Mouse (Mus musculus) limb, embryonic 11.5 days (tissue): ENCODE measurements around the gene Terb2. TPM values are rescaled to one million over a fixed set of nuclear protein-coding genes. Genes with fewer than 3 reads are reported as not detected.

Experiments
- ATAC-seq: fragments of 200-750 bp; cut with Nextera tagmentation; 2 replicates; pipeline ENCODE4 v1.8.0; 2017; ENCODE audit warnings: low read depth; ENCODE audit not compliant: insufficient number of reproducible peaks, low FRiP score, low TSS enrichment
- DNase-seq: peaks from one replicate; pipeline ENCODE4 v3.0.0-alpha.2; 2015; ENCODE audit warnings: low spot score
- H3K27ac ChIP-seq: fragments of 300-500 bp; sonication (generic); replicated peaks from 2 replicates; pipeline ENCODE4 v1.5.1; 2014; ENCODE audit warnings: low read depth, mild to moderate bottlenecking, low read length
- H3K27me3 ChIP-seq: fragments of 300-500 bp; sonication (generic); 2 replicates; pipeline ENCODE4 v1.6.1; 2014; ENCODE audit warnings: mild to moderate bottlenecking, low read length, mixed read lengths; ENCODE audit not compliant: control insufficient read depth, insufficient read depth
- H3K36me3 ChIP-seq: fragments of 300-500 bp; sonication (generic); 2 replicates; pipeline ENCODE4 v1.6.1; 2014; ENCODE audit warnings: mild to moderate bottlenecking, low read length, moderate library complexity, mixed read lengths; ENCODE audit not compliant: control insufficient read depth, insufficient read depth
- H3K4me1 ChIP-seq: fragments of 300-500 bp; sonication (generic); 2 replicates; pipeline ENCODE4 v1.6.1; 2014; ENCODE audit warnings: low read length, mixed read lengths; ENCODE audit not compliant: control insufficient read depth, insufficient read depth
- H3K4me2 ChIP-seq: fragments of 300-500 bp; sonication (generic); 2 replicates; pipeline ENCODE4 v1.6.1; 2014; ENCODE audit warnings: low read depth, mild to moderate bottlenecking, moderate library complexity; ENCODE audit not compliant: severe bottlenecking
- H3K4me3 ChIP-seq: fragments of 300-500 bp; sonication (generic); 2 replicates; pipeline ENCODE4 v1.5.1; 2014; ENCODE audit warnings: low read depth, low read length
- H3K9ac ChIP-seq: fragments of 300-500 bp; sonication (generic); 2 replicates; pipeline ENCODE4 v1.6.1; 2014; ENCODE audit warnings: mild to moderate bottlenecking, low read length
- H3K9me3 ChIP-seq: fragments of 300-500 bp; sonication (generic); 2 replicates; pipeline ENCODE4 v1.6.1; 2016; ENCODE audit warnings: low read length; ENCODE audit not compliant: control insufficient read depth
- WGBS: fragments of 180-500 bp; shearing (Covaris S2); extraction: QIAGEN DNeasy Blood & Tissue Kit; methylation state at CpG from one replicate; pipeline ENCODE4 v1.1.7; 2014; 5-methylcytosine and 5-hydroxymethylcytosine counted together
- polyA plus RNA-seq: library from polyadenylated mRNA; unstranded; fragments of >200 nt; fragmentation: Nextera tagmentation; extraction: Ambion mirVana; gene quantifications from 2 replicates; pipeline ENCODE4 v1.2.1, GENCODE M21; 2014

Terb2 gene
- polyA plus RNA-seq, 1 experiment from 2014 or later, result not detected

DNA sequence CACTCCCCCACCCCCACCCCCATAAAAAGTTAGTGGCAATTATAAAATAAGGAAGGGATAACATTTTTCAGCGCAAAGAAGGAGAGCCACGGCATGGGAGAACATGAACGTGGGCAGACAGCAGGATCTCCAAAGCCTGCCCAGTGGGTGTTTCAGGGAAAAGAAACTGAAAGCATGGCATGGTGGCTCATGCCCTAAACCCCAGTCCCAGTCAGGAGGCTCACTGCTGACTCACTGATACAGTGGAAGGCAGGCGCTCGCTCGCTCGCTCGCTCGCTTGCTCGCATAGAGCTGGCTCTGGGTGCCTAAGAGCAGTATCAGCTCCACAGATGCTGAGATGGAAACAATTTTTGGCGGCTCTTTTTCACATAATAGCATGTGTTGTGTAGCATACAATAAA, 21.8 kb upstream of the Terb2 start:
- no peak overlapping the region; the same call in 1 of the 2 replicates for H3K9ac ChIP-seq
- H3K4me1 ChIP-seq, result no peaks in the 10 kb centered on the region
- no peaks in the 10 kb centered on the region for H3K27me3 ChIP-seq
- no peak overlapping the region for H3K4me2 ChIP-seq
- H3K27ac ChIP-seq, result no peak overlapping the region
- DNase-seq, result no peak
- H3K9me3 ChIP-seq, result no peaks in the 10 kb centered on the region
- ATAC-seq, result no peak
- H3K4me3 ChIP-seq, result no peak overlapping the region
- H3K36me3 ChIP-seq, result no peaks in the 10 kb centered on the region
- 84% methylated on average over 11 of the region's 11 CpGs for WGBS

DNA sequence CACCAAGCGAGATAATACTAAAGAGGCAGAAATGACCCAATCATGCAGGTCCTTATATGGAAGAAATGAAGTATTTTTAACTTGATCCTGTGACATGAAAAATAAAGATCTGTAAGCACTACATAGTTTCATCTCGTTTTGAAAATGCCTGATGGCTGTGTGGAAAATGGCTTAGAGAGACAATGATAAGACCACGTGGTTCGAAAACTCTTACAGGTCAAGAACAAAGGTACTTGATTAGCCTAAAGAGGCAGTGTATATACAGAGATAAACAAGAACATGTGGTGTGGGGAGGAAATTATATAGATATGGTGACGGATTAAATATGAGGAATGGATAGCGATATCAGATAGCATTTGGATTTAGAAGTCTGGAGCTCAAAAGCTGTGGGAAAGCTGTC, 14.8 kb upstream of the Terb2 start:
- ATAC-seq (no peak), DNase-seq (no peak)
- H3K27ac ChIP-seq, result no peak overlapping the region
- no peak overlapping the region for H3K9ac ChIP-seq
- H3K36me3 ChIP-seq, result no peaks in the 10 kb centered on the region
- H3K4me1 ChIP-seq, result no peaks in the 10 kb centered on the region
- no peak overlapping the region for H3K4me3 ChIP-seq
- H3K4me2 ChIP-seq, result no peak overlapping the region
- 86% methylated on average over 6 of the region's 6 CpGs for WGBS
- no peaks in the 10 kb centered on the region for H3K27me3 ChIP-seq
- H3K9me3 ChIP-seq, result no peaks in the 10 kb centered on the region

DNA sequence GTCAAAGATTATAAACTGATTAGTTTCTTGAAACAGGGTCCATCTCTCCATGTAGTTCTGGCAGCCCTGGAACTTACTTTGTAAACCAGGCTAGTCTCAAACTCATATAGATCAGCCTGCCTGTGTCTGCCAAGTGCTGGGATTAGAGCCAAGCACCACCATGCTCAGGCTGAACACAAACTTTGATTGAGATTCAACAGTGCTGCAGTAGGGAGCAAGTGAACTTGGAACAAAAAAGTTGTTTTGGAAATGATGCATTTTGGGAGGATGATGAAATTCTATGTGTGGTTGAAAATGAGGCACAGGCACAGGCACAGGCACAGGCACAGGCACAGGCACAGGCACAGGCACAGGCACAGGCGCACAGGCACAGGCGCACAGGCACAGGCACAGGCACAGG, 13.9 kb upstream of the Terb2 start:
- DNase-seq (no peak), ATAC-seq (no peak)
- Histone ChIP-seq H3K9me3 (no peaks in the 10 kb centered on the region), H3K36me3 (no peaks in the 10 kb centered on the region), H3K4me3 (no peak overlapping the region), H3K4me1 (no peaks in the 10 kb centered on the region), H3K9ac (no peak overlapping the region), H3K27me3 (no peaks in the 10 kb centered on the region), H3K27ac (no peak overlapping the region), H3K4me2 (no peak overlapping the region)
- 88% methylated on average over 2 of the region's 2 CpGs for whole genome bisulfite sequencing

DNA sequence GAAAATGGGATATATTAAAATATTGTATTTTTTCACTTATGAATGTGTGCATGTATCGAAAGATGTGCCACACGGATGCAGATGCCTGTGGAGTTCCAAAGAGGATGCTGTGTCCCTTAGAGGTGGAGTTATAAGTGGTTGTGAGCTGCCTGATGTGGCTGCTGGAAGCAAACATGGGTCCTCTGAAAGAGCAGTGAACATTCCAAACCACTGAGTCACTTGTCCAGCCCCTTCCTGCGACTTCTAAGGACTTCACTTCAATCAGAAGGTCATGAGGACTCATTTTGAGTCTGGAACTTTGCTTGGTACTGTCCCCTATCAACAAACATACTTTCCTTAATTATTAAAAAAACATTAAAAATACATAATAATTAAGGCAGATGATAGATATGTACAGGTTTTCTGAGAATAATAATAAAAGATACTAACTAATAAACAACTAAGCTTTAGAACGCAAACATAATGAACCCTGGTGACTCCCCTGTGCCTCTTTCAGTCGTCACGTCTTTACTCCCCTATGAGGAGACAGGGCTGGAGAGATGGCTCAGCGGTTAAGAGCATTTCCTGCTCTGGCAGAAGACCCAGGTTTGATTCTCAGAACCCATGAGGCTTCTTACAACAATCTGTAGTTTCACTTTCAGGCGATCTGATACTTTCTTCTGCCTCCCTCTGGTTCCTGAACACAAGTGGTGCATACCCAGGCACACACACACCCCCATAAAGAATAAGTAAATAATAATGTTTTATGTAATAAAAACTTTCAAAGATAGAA, 5.8 kb upstream of the Terb2 start:
- no peak for ATAC-seq
- H3K9me3 ChIP-seq, result no peaks in the 10 kb centered on the region

DNA sequence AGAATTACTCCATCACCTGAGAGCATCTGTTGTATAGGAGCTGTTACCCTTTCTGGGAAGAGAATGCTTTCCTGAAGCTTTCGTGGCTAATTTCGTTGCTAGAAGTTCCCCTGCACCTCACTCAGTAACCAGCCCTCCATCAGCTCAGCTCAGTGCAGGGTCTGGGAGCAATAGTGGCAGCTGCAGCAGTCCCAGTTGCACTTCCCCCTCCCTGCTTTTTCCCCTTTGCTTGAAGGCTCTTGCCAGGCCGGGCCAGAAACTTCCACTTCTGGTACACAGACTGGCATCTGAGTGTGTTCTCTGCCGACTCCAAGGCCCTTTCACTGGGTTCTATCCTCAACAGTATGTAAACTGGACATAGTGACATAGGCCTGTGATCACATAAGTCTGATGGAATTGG, 986 bp upstream of the Terb2 start:
- DNase-seq (no peak), ATAC-seq (no peak)
- Histone ChIP-seq H3K9me3 (no peaks in the 10 kb centered on the region), H3K27me3 (no peaks in the 10 kb centered on the region), H3K4me3 (no peak overlapping the region), H3K27ac (no peak overlapping the region), H3K9ac (no peak overlapping the region), H3K36me3 (no peaks in the 10 kb centered on the region), H3K4me1 (no peaks in the 10 kb centered on the region), H3K4me2 (no peak overlapping the region)
- 94% methylated on average over 4 of the region's 4 CpGs for WGBS

More for the DNA sequence above, 5.8 kb upstream of the Terb2 start:
- no peak for DNase-seq
- Histone ChIP-seq H3K9ac (no peak overlapping the region), H3K4me3 (no peak overlapping the region), H3K4me1 (no peaks in the 10 kb centered on the region), H3K27ac (no peak overlapping the region), H3K4me2 (no peak overlapping the region), H3K27me3 (no peaks in the 10 kb centered on the region), H3K36me3 (no peaks in the 10 kb centered on the region)
- 81% methylated on average over 8 of the region's 8 CpGs for WGBS

DNA sequence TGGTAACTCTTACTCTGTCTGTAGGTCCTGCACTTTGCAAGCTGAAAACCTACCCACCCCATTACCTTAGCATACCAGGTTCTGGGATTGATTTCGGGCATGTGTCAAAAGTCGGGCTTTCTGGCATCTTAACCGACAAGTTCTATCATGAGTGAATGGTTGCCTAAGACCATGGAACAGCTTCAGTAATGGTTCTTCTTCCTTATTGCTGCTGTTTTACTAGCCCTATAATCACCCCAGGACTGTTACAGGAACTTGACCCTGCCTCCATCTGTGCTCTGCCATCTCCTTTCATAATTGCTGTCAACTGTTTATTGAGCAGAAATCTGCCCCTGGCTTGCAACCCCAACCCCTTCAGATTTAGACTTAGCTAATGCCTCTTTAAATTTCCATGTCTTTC, 679 bp downstream of the Terb2 start:
- Histone ChIP-seq H3K36me3 (no peaks in the 10 kb centered on the region), H3K27me3 (no peaks in the 10 kb centered on the region), H3K4me3 (no peak overlapping the region), H3K27ac (no peak overlapping the region), H3K4me1 (no peaks in the 10 kb centered on the region), H3K9me3 (no peaks in the 10 kb centered on the region), H3K9ac (no peak overlapping the region), H3K4me2 (no peak overlapping the region)
- 77% methylated on average over 3 of the region's 3 CpGs for WGBS
- DNase-seq (no peak), ATAC-seq (no peak)

DNA sequence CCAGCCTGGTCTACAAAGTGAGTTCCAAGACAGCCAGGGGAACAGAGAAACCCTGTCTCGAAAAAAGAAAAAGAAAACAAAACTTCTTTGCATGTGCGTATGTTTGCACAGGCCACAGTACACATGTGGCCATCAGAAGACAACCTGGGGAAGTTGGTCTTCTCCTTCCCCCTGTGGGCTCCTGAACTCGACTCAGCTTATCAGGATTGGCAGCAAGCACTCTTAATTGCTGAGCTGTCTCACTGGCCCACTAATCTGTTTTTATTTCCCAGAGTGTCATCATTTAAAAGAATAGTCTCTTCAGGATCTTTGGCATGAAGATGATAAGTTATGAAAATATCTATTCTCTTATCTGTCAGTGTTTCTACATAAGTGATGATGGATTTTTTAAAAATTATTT, 5.8 kb downstream of the Terb2 start:
- no peaks in the 10 kb centered on the region for H3K4me1 ChIP-seq
- 78% methylated on average over 3 of the region's 3 CpGs for WGBS

DNA sequence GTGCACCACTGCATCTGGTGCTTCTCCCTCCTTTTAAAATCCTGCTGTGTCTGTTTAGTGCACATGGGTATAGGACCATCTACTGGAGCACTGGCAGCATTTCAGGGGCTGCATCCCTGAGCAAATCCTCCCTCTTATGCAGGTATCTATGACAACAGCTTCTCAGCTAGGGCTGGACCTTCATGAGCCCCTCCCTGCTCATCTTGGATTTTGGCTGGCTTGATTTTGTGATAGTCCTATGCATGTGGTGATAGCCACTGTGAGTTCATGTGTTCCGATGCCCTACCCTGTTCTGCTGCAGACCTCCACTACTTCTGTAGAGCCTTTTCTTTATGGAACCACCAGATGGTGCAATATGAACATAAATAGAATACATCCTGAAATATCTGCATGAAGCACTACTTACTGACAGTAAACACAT, 8.4 kb downstream of the Terb2 start:
- Histone ChIP-seq H3K27me3 (no peaks in the 10 kb centered on the region), H3K36me3 (no peaks in the 10 kb centered on the region), H3K27ac (no peak overlapping the region), H3K4me3 (no peak overlapping the region), H3K9ac (no peak overlapping the region), H3K4me1 (no peaks in the 10 kb centered on the region), H3K9me3 (no peaks in the 10 kb centered on the region), H3K4me2 (no peak overlapping the region)
- DNase-seq (no peak), ATAC-seq (no peak)
- 76% methylated on average over 1 of the region's 1 CpGs for WGBS

More for the DNA sequence above, 5.8 kb downstream of the Terb2 start:
- Histone ChIP-seq H3K4me2 (no peak overlapping the region), H3K4me3 (no peak overlapping the region), H3K9me3 (no peaks in the 10 kb centered on the region), H3K27me3 (no peaks in the 10 kb centered on the region), H3K9ac (no peak overlapping the region), H3K27ac (no peak overlapping the region), H3K36me3 (no peaks in the 10 kb centered on the region)
- no peak for ATAC-seq
- DNase-seq, result no peak

DNA sequence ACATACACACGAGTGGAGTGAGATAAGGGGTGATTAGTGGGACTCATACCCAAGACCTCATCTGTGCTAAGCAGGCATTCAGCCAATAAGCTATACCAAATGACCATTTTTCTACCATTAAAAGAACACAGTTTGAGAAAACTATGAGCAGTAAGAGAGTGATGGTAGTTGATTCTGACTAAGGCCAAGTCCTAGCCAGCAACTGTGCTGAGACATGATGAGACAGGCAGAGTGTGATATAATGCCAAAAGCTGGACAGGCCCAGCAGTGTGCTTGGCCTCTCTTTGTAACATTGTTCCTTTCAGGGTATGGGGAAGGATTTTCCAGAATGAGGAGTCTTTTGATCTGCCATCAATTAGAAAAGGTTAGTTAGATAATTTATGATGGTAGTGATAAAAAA, 15.4 kb downstream of the Terb2 start:
- ATAC-seq (no peak), DNase-seq (no peak)
- no peak overlapping the region for H3K4me2 ChIP-seq
- H3K4me3 ChIP-seq, result no peak overlapping the region
- no peaks in the 10 kb centered on the region for H3K9me3 ChIP-seq
- no peak overlapping the region for H3K9ac ChIP-seq
- no peak overlapping the region for H3K27ac ChIP-seq
- H3K27me3 ChIP-seq, result no peaks in the 10 kb centered on the region
- no peaks in the 10 kb centered on the region for H3K4me1 ChIP-seq
- H3K36me3 ChIP-seq, result no peaks in the 10 kb centered on the region
- WGBS, result 92% methylated on average over 1 of the region's 1 CpGs
